Mouse (Mus musculus) intestine, postnatal 0 days (tissue): ENCODE measurements around the gene Glis3. TPM values are rescaled to one million over a fixed set of nuclear protein-coding genes. Genes with fewer than 3 reads are reported as not detected.

Experiments
- ATAC-seq: fragments of 200-750 bp; cut with Nextera tagmentation; 2 replicates; pipeline ENCODE4 v1.8.0; 2017; ENCODE audit warnings: mild to moderate bottlenecking, moderate TSS enrichment, moderate library complexity
- H3K27ac ChIP-seq: fragments of 300-500 bp; sonication (generic); 2 replicates; pipeline ENCODE4 v1.5.1; 2014; ENCODE audit warnings: mild to moderate bottlenecking, low read depth, low read length, moderate library complexity
- H3K27me3 ChIP-seq: fragments of 300-500 bp; sonication (generic); replicated peaks from 2 replicates; pipeline ENCODE4 v1.6.1; 2014; ENCODE audit warnings: low read length, mixed read lengths; ENCODE audit not compliant: control insufficient read depth, insufficient read depth
- H3K36me3 ChIP-seq: fragments of 300-500 bp; sonication (generic); 2 replicates; pipeline ENCODE4 v1.6.1; 2014; ENCODE audit warnings: mild to moderate bottlenecking, moderate library complexity; ENCODE audit not compliant: control insufficient read depth, insufficient read depth
- H3K4me1 ChIP-seq: fragments of 300-500 bp; sonication (generic); replicated peaks from 2 replicates; pipeline ENCODE4 v1.6.1; 2014; ENCODE audit warnings: antibody characterized with exemption, low read length, mixed read lengths; ENCODE audit not compliant: control insufficient read depth, insufficient read depth
- H3K4me2 ChIP-seq: fragments of 300-500 bp; sonication (generic); replicated peaks from 2 replicates; pipeline ENCODE4 v1.6.1; 2014; ENCODE audit warnings: low read depth, mild to moderate bottlenecking, moderate library complexity
- H3K4me3 ChIP-seq: fragments of 300-500 bp; sonication (generic); 2 replicates; pipeline ENCODE4 v1.5.1; 2014; ENCODE audit warnings: low read depth, low read length
- H3K9ac ChIP-seq: fragments of 300-500 bp; sonication (generic); 2 replicates; pipeline ENCODE4 v1.6.1; 2014; ENCODE audit warnings: mild to moderate bottlenecking, low read depth, low read length
- H3K9me3 ChIP-seq: fragments of 300-500 bp; sonication (generic); 2 replicates; pipeline ENCODE4 v1.6.1; 2016; ENCODE audit warnings: mixed run types; ENCODE audit not compliant: control insufficient read depth
- CTCF ChIP-seq: sonication (generic); IDR thresholded peaks from 2 replicates; pipeline ENCODE4 v1.5.1; 2016; ENCODE audit warnings: low read depth, mild to moderate bottlenecking, control low read depth, antibody characterized with exemption, moderate library complexity
- WGBS: fragments of 180-500 bp; shearing (Covaris S2); extraction: QIAGEN DNeasy Blood & Tissue Kit; methylation state at CpG from one replicate; pipeline ENCODE4 v1.1.7; 2014; 5-methylcytosine and 5-hydroxymethylcytosine counted together
- polyA plus RNA-seq: library from polyadenylated mRNA; unstranded; fragments of >200 nt; fragmentation: Nextera tagmentation; extraction: Ambion mirVana; gene quantifications from 2 replicates; pipeline ENCODE4 v1.2.1, GENCODE M21; 2015

The Glis3 gene
- polyA plus RNA-seq, 1 experiment from 2014 or later, result 0.86 TPM

- Histone ChIP-seq H3K36me3 (no peaks in the 10 kb centered on the region), H3K27ac (no peak overlapping the region), H3K4me2 (no peak overlapping the region), H3K4me3 (no peak overlapping the region), H3K4me1 (no peaks in the 10 kb centered on the region), H3K9ac (no peak overlapping the region), H3K9me3 (no peaks in the 10 kb centered on the region), H3K27me3 (no peaks in the 10 kb centered on the region)
- no peak for ATAC-seq
- TF ChIP-seq CTCF, result peak; percentile 79
- 50% methylated on average over 7 of the region's 7 CpGs for WGBS
Measured at GRCm38 (mm10) chr19:28365897-28366296, 314.0 kb downstream of the Glis3 start.

GRCm38 (mm10) chr19:28360884-28361283, 319.0 kb downstream of the Glis3 start:
- ATAC-seq, result no peak
- no peaks in the 10 kb centered on the region for H3K27me3 ChIP-seq
- no peak overlapping the region for H3K9ac ChIP-seq
- no peaks in the 10 kb centered on the region for H3K9me3 ChIP-seq
- no peak overlapping the region for H3K27ac ChIP-seq
- no peak overlapping the region for H3K4me2 ChIP-seq
- no peaks in the 10 kb centered on the region for H3K36me3 ChIP-seq
- TF ChIP-seq CTCF, result no peak
- no peak overlapping the region for H3K4me3 ChIP-seq
- H3K4me1 ChIP-seq, result no peaks in the 10 kb centered on the region
- WGBS, result 51% methylated on average over 4 of the region's 4 CpGs

GRCm38 (mm10) chr19:28357595-28357994, 322.3 kb downstream of the Glis3 start:
- H3K4me1 ChIP-seq, result no peaks in the 10 kb centered on the region
- H3K4me3 ChIP-seq, result no peak overlapping the region
- no peaks in the 10 kb centered on the region for H3K9me3 ChIP-seq
- no peak for ATAC-seq
- no peaks in the 10 kb centered on the region for H3K27me3 ChIP-seq
- 77% methylated on average over 9 of the region's 9 CpGs for WGBS
- no peak for TF ChIP-seq CTCF
- H3K4me2 ChIP-seq, result no peak overlapping the region
- H3K36me3 ChIP-seq, result no peaks in the 10 kb centered on the region
- no peak overlapping the region for H3K9ac ChIP-seq
- H3K27ac ChIP-seq, result no peak overlapping the region

GRCm38 (mm10) chr19:28351068-28352066, 328.5 kb downstream of the Glis3 start:
- Histone ChIP-seq H3K36me3 (no peaks in the 10 kb centered on the region), H3K27ac (no peak overlapping the region), H3K4me3 (no peak overlapping the region), H3K9me3 (no peaks in the 10 kb centered on the region), H3K4me2 (no peak overlapping the region), H3K4me1 (no peaks in the 10 kb centered on the region), H3K27me3 (no peaks in the 10 kb centered on the region), H3K9ac (no peak overlapping the region)
- no peak for TF ChIP-seq CTCF
- no peak for ATAC-seq
- WGBS, result 84% methylated on average over 13 of the region's 13 CpGs

- Histone ChIP-seq H3K4me1 (no peaks in the 10 kb centered on the region), H3K9ac (no peak overlapping the region), H3K4me3 (no peak overlapping the region), H3K36me3 (no peaks in the 10 kb centered on the region), H3K4me2 (no peak overlapping the region), H3K27me3 (no peaks in the 10 kb centered on the region), H3K27ac (no peak overlapping the region), H3K9me3 (no peaks in the 10 kb centered on the region)
- WGBS, result 66% methylated on average over 13 of the region's 13 CpGs
- no peak for ATAC-seq
- TF ChIP-seq CTCF, result no peak
Measured at GRCm38 (mm10) chr19:28347080-28347825, 332.6 kb downstream of the Glis3 start.

GRCm38 (mm10) chr19:28343640-28344039, 336.2 kb downstream of the Glis3 start:
- Histone ChIP-seq H3K4me1 (no peaks in the 10 kb centered on the region), H3K9me3 (no peaks in the 10 kb centered on the region), H3K27me3 (no peaks in the 10 kb centered on the region), H3K9ac (no peak overlapping the region), H3K4me2 (no peak overlapping the region), H3K4me3 (no peak overlapping the region), H3K36me3 (no peaks in the 10 kb centered on the region), H3K27ac (no peak overlapping the region)
- 71% methylated on average over 7 of the region's 7 CpGs for WGBS
- no peak for ATAC-seq
- TF ChIP-seq CTCF, result no peak
